Mouse (Mus musculus) urinary bladder, postnatal 36 days (tissue): ENCODE measurements around the gene Dbh.

Experiments used
- DNase-seq, 2 experiments: peaks; one replicate each; pipeline ENCODE4 v3.0.0; 2022; ENCODE audit warnings: low spot score in 2 of 2, mixed read lengths in 1 of 2

Dbh gene

GRCm38 (mm10) chr2:27164796-27165590 lies at the start of gene Dbh:
Gene Dbh, plus strand, starts transcription at chr2:27165233.
- DNase-seq: no peak

DNA sequence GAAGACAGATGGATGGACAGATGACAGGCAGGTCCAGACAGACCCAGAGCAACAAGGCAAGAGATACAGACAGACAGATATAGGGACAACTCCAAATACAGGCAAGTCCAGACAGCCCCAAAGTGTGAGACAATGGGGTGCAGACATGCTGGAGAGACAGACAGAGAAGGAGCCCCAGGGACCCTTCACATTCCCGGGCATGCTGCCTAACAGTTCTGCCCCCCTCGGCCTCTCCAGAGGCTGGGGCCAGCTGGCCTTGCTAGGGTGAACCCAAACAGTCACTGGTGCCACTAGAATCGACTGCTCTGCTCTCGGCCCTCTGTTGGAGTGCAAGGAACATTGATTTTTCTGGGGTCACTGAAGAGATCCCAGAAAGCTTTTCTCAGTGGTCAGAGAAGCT lies 46.6 kb upstream of the Dbh start:
- no peak for DNase-seq

DNA sequence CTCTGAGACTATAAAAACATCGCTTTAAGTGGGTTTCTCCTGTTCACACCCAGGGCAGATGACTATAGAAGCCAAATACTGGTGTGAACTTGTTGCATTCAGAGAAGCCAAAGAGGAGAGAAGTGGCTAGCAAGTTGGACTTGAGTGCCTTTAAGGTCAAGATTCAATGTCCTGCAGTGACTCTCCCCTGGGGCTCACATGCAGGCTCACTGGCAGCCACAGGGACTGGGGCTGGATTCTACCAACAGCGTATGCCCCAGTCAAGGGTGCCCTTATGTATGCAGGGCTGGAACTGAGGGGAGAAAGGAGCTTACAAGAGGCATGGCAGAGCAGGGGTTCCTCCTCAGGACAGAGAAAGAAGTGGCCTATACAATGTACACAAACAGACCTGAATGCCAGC lies 45.3 kb upstream of the Dbh start:
- no peak for DNase-seq

DNA sequence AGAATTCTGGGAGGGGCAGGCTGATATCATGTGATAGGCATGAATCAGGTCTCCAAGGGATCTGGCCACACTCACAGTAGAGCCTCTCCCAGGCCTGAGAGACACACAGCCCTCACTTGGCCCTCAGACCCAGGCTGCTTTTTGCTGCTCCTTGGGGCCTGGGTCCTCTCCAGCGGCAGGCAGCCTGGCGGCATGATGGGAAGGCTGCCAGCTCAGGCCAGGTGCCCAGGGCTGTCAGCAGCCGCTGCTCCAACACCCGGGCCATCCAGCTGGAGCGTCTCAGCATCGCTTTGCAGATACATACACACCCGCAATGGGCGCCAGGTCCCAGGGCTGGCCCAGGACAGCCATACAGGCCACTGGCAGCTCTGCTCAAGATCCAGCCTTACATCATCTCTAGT lies 44.8 kb upstream of the Dbh start:
- peak; percentile 18 to 35 for DNase-seq

DNA sequence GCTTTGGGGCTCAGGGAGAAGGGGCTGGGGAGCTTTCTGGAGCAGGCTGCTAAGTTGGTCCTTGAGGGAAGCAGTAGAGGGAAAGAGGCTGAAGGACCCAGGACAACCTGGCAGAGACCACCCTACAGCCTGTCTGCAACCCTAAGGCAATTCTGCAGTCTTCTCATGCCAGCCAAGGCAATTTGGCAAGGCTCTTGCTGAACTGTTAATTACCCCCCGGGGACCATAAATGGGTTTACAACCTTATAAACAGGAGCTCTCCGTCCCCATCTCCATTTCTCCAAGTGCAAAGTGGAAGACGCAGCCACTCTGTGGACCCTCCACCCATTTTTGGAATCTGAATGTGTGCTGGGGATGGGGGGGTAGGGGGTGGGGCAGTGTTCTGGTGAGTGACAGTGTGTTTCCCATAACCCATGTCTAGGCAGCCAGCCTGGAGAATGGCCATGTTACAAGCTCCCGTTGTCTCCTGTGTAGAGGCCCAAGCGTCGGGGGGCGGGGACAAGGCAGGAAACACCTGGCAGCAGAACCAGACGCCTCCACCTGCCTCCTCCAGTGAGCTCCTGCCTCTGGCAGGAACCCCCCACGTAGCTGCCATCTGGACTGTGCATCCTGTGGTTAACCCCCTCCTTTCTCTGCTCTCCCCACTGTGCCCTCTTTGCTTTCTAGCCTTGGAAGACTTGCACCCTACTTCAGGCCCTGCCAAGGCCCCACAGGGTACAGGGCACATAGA lies 43.2 kb upstream of the Dbh start:
- no peak for DNase-seq

- no peak for DNase-seq
Measured at GRCm38 (mm10) chr2:27122578-27122977, 42.5 kb upstream of the Dbh start.

- no peak for DNase-seq
Measured at GRCm38 (mm10) chr2:27123121-27123520, 41.9 kb upstream of the Dbh start.

GRCm38 (mm10) chr2:27125979-27126378 lies 39.1 kb upstream of the Dbh start:
- peak; percentile 29 to 37 for DNase-seq

GRCm38 (mm10) chr2:27126496-27126895 lies 38.5 kb upstream of the Dbh start:
- no peak for DNase-seq

- DNase-seq: no peak
Measured at GRCm38 (mm10) chr2:27128990-27129389, 36.0 kb upstream of the Dbh start.

DNA sequence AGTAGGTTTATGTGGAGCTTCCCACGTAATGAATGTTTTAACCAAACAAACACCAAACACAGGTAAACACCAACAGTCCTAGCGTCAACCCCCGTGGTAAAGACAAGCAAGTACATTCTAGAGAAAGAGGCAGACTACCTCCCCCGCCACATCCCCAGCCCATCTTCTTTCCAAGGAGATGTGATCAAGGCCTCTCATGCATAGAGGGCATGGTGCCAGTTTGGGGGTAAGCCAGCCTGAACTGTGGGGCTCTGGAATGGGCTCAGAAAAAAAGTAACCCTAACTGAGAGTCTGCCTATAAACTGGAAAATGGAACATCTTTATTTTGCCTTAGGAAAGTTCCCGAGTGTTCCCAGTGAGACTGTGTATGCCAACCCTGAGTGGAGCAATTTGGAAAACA lies 29.1 kb upstream of the Dbh start:
- DNase-seq: no peak

GRCm38 (mm10) chr2:27136336-27136735 lies 28.7 kb upstream of the Dbh start:
- no peak for DNase-seq

GRCm38 (mm10) chr2:27136789-27137188 lies 28.2 kb upstream of the Dbh start:
- DNase-seq: no peak

DNA sequence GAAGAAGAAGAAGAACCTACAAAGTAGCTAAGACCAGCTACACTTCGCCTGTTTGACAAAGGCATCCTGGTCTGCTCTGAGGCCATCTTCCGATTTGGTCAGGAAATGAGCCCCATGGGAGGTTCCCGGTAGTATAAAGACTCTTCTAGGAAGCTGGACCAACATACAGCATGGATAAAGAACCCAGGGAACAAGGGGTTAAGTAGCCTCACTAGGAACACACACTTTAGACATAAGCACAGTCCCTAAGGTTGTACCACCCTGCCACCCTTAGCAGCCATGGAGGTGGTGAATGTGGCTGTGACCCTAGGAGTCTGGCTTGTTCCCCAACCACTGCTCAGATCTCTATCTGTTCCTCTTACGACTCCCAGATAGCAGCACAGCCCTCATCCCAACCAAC lies 26.7 kb upstream of the Dbh start:
- no peak for DNase-seq

DNA sequence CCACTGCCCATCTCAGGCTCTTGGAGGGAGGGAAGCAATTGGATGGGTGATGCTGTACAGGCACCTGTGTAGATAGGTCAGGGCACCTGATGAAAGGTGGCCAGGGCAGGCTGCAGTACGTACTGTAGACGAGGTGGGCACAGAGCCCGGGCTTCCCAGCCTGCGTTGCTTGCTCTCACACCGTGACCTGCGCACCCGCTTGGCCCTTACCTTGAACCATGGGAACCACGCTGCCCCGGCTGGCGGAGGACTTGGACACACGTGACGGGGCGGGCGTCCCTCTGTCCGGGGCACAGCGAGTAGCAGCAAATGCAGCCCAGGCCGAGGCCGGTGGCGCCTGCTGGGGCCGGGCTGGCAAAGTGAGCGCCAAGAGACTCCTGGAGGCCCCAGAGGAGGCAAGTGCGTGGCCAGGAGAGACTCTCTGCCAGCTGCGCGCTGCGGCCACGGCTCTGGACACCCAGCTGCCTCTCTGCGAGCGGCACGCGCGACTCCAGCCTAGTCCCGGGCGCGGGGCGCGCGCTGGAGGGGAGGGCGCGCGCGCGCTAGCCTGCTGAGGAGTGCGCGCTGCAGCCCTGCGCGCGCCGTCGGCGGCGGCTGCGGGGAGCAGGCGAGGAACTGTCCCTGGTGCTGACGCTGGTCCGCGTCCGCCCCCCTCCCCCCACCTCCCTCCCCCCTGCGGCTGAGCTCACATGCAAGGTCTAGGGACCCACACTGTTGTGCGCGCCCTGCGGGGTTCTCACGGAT lies 22.9 kb upstream of the Dbh start, which contains the start of gene Fam163b:
Gene Fam163b (minus strand): TSS at position 542 of the 744 bp plus-strand sequence.
- peak in 1 of 2 experiments; percentile 14 for DNase-seq

- no peak for DNase-seq
Measured at GRCm38 (mm10) chr2:27144957-27145356, 20.1 kb upstream of the Dbh start.

GRCm38 (mm10) chr2:27146840-27147239 lies 18.2 kb upstream of the Dbh start:
- DNase-seq: no peak

- DNase-seq: no peak
Measured at GRCm38 (mm10) chr2:27149457-27149856, 15.6 kb upstream of the Dbh start.

- DNase-seq: no peak
Measured at GRCm38 (mm10) chr2:27154466-27155185, 10.4 kb upstream of the Dbh start.

DNA sequence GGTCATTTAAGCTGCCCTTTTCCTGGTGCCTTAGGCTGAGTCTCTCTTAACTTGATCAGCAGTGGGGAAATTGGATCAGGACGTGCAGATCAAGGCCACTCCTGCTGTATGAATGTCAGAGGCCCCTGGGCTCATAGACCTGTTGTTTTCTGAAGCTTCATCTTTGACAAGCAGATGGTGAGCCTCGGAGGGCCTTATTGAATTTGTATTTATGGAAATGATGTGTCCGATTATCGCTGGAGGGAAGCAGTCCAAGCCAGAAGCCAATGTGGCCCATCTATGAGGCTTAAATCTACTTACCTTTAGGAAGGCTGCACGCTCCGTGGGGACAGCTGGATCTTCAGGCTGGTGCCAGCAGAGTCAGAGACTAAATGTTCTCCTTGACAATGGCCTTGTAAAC lies 8.4 kb upstream of the Dbh start:
- DNase-seq: no peak

- DNase-seq: no peak
Measured at GRCm38 (mm10) chr2:27161526-27161925, 3.5 kb upstream of the Dbh start.

DNA sequence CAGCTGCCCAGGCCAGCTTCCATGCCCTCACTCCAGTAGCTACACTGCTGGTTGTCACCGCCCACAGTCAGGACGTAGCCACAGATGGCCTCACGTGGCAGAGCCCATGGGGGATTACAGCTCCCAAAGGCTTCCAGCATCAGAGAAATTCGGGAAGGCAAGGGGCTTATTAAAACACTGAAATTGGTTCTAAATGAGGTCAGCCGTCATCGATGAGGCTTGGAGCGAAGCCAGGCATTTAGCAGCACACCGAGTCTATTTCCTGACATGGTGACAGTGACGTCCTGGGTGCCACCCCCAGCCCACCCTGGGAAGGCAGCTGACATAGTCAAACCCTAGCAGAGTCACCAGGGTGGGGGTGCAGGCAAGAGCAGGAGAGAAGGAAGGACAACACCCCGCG lies 2.4 kb upstream of the Dbh start:
- DNase-seq: no peak
